Mouse (Mus musculus) c-Kit-positive CD71-positive TER-119-positive erythroid progenitor cells, embryonic 14.5 days (primary cell): ENCODE measurements around the gene Eloa.
"Not testable (repeated sequence)": the region's sequence is repeated elsewhere in the genome, so short reads cannot be mapped to it uniquely, and the experiment has no call there.

Source experiments
- DNase-seq: peaks from one replicate; pipeline ENCODE4 v3.0.0-alpha.2; 2013; ENCODE audit warnings: low spot score

Gene Eloa

DNA sequence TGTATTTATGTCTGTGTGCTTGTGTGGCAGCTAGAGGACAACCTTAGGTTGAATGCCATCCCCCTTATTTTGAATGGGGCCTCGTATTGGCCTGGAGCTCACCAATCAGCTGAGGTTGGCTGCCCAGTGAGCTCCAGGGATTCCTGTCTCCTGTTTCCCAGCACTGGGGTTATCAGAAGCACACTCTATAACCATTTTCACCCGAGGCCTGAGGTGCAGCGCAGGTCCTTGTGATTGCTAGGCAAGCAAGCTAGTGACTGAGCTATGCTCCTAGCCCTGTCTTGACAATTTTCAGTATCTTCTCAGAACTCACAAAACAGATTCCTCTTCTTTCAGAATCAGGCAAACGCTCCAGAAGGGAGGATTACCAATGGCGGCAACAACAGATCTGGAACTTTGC lies 37.0 kb downstream of the Eloa start:
- DNase-seq: no peak

DNA sequence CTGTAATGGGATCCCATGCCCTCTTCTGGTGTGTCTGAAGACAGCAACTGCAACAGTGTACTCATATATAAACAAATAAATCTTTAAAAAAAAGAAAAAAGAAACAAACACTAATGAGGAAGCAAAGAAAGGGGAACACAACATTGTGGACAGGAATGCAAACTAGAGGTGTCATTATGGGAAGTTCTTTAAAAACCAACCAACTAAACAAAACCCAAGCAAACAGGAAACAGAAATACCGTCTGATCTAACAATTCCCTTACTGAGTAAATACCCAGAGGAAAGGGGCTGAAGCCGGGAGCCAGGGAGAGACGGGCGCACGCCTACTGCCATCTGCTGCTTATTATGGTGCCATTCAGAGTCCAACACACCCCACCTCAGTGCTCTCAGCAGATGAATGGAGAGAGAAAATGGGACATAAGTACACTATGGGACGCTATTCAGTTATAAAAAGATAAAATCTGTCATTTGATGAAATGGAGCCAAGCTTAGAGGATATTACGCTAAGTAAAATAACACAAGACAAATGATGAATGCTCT lies 40.0 kb downstream of the Eloa start:
- DNase-seq: no peak

DNA sequence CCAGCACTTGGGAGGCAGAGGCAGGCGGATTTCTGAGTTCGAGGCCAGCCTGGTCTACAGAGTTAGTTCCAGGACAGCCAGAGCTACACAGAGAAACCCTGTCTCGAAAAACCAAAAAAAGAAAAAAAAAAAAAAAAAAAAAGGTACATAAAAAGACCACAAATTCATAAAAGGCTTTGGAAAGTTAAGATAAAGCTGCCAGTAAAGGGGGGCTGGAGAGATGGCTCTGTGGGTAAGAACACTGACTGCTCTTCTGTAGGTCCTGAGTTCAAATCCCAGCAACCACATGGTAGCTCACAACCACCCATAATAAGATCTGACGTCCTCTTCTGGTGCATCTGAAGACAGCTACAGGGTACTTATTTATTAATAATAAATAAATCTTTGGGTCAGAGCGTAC lies 41.3 kb downstream of the Eloa start:
- not testable (repeated sequence) for DNase-seq

DNA sequence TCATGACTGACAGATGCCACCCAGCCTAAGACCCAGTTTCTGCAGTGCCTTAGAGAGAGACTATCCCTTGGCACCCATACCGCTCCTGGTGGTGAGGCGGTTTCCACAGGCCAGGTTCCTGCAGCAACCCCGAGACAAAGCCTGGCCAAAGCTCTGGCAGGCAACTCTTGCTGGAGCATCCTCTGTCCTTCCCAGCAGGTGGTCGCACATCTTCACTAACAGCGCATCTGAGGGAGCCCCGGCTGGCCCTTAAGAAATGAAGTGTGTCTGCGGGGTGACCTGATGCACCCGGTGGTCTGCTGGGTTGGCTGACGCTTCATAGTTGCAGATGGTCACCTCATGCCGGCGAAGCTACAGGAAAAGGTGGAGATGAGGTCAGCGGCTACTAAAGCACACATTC lies 45.4 kb downstream of the Eloa start:
- DNase-seq: no peak

DNA sequence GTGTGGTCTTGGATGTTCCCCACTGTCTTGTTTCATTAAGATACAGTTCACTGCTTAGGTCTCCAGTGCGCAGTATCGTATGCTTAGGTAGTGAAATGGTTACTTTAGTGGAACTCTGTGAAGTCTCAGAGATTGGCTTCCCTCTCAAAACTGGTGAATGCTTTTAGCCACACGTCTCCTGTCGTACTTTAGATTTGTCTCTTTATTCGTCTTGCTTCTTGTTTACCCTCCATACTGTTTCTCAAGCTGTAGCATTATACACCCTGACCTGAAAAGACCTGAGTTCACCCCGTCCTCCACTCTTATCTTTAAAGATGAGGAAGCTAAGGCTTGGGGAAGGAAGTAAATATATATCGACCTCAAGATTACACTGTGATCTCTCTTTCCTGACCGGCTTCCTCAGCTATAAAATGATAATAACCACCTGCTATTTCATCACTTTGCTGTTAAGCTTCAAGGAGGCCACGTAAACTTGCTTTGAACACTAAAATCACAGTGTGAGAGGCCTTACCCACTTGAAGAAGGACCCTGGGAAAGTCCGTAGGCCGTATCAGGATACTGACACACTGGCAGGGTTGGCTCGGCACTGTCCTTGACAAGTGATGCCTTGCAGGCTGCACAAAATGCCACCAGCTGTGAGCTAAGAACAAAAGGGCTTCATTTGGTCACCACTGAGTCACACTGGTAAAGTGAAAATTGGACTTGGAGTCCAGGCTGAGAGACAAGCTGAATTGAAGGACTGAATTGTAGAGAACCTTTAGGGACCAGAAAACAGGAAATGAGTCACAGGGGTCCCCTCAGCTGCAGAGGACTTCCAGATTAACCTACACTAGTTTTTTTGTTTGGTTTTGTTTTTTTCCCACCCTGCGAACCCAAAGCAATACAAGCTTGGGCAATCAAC lies 48.4 kb downstream of the Eloa start:
- no peak for DNase-seq

DNA sequence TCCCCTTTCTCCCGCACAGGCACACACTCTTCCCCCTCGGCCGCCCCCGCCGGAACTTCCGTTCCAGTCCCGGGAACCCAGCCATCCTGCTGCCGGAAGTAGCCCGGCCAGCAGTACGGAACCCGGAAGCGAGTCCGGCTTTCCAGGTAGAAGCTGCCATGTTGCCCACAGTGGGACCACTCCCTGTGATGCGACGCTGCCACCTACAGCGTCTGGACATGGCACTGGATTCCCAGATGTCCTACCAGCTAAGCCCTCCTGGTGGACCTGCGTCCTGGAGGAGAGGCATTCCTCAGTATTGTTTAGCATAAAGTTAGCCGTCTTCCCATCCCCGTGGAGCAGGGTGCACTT lies 49.0 kb downstream of the Eloa start, which contains the start of gene Lypla2:
Gene Lypla2 (minus strand): TSS at position 71 of the 351 bp plus-strand sequence.
- peak; percentile 73 for DNase-seq

DNA sequence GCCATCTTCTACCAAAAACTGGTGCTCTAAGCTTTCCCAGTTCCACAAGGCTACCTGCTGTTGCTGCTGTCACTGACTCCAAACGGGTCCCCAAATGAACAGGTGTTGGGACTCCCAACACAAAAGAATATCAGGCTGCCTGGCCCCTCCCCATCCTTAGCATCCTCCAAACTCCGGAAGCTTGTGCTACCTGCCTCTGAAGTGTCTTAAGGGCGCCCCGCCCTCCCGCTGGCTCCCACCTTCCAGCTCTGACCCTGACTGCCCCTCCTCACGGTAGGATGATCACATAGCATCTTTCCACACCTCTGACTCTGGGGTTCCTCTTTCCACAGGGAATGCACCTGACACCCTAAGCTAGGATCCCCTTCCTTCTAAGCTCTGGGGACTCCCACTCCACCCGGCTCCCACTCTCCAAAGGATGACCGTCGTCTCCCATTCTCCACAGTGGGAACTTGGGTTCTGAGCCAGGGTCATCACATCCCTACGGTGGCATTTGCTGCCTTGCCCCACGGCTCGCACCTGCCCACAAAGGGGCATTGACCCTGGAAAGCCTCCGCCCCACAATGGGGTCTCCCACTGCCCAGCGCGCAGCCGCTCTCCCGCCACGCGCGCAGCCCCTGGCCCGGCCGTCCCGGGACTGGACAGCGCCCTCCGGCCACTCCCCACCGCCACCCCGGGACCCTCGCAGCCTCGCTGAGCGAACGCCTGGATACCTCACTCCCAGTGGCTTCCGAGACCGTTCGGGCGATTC lies 49.6 kb downstream of the Eloa start:
- DNase-seq: no peak

DNA sequence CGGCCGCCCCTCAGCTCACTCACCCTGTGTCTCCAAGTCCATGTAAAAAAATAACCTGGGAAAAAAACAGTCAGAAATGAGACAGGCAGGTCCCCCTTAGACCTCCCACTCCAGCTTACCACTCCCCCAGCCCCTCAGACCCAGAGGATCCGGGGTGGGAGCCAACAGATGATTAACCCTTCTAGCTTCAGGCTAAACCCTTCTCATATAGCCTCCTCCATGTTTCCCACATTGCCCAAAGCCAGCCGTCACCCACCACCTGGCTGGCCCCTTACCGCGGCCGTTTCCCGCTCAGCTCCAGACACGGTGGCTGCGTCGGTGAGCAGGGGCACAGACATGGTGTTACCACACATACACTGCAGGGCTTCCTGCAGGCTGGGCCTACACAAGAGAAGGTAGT lies 51.0 kb downstream of the Eloa start:
- no peak for DNase-seq

DNA sequence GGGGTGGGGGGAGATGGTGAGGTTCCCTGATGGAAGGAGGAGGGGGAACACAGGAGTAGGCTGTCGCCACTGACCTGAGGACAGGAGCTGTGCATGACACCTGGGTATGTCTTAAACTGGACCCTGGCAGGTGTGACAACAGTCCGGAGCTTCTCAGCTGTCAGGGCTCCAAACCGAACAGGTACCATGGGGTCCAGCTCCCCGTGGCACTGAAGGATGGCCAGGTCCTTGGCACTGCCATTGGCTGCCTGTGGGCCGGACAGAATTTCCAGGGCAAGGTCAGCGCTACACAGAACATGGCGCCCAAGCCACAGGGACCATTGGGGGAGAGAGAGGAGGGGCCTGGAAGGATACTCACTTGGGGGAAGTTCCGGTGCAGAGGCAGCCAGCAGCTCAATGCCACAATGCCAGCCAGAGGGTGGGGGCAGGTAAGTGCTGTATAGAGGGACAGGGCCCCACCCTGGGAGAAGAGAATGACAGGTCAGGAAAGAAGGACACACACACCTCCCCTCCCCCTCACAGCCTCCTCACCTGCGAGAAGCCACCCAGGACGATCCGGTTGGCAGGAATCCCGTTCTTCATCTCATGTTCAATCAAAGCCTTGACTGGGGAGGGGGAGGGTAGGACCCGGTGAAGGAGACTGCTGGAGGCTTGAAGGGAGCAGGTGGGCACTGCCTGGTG lies 52.4 kb downstream of the Eloa start:
- DNase-seq: no peak

DNA sequence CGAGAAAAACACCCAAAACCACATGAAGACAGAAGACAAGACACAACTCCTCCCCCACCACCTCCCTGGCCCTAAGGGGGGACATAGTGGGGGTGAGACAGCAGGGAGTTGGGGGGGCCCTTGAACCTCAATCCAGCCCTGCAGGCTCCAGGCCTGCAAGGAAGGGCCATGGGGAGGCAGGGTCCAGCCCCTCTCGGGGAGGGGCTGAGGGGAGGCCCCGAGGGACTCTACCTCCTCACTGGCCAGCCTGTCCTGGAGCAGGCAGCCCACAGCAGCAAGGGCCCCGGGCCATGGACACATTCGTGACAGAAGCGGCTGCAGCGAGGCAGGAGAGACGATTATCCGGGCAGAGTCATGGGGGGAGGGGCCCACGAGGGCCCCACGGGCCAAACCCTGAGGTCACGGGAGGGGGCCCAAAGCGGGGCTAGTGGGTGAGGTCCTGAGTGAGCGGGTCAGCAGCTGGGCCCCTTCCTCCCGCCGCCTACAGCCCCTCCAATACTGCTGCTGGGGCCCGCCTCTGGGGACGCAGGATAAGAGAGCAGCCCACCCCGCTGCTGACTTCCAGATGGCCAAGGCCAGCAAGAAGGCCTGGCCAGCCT lies 53.2 kb downstream of the Eloa start:
- no peak for DNase-seq

DNA sequence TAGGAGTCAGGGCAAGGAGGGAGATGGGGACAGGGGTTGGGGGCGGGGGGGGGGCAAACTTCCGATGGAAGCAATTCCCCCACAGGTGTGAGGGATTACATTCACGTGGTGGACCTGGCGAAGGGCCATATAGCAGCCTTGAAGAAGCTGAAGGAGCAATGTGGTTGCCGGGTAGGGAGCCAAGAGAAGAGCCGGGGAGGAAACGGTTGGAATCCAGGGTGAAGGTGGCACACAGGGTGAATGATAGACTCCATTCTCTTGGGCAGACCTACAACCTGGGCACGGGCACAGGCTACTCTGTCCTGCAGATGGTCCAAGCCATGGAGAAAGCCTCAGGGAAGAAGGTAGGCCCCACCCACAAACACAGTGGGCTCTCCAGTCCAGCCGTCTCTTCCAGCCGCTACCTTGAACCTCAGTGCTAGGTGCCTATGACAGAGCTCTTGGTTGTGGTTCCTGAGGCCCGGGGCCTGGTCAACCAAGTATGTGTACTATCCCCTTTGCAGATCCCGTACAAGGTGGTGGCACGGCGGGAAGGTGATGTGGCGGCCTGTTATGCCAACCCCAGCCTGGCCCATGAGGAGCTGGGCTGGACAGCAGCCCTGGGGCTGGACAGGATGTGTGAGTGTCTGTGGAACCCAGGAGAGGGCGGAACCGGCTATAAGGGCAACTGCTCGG lies 54.3 kb downstream of the Eloa start:
- no peak for DNase-seq

DNA sequence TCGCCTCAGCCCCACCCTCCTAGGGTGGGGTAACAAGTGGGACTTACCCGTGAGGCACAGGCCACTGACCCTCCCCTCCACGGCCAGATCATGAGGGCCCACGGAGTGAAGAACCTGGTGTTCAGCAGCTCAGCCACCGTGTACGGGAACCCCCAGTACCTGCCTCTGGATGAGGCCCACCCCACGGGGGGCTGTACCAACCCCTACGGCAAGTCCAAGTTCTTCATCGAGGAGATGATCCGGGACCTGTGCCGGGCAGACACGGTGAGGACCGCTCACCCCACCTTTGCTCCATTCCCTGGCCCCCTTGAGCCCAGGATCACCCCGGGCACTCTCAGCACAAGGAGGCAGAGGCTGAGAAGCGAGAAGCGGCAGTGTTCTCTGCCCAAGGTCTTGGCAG lies 55.3 kb downstream of the Eloa start:
- DNase-seq: no peak

DNA sequence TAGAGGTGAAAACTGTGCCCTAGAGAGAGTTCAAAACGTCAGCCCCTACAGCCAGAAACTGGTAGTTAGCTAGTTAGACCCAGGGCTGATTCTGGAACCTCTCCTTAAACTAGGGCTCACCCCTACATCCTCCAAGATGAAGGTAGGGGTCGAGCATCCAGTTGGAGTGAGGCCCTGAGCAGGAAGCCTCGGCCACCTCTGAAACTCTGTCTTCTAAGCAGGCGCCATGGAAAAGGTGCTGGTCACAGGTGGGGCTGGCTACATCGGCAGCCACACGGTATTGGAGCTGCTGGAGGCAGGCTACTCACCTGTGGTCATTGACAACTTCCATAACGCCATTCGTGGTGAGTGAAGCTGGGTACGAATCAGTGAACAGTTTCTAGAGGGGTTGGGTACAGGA lies 56.5 kb downstream of the Eloa start:
- DNase-seq: no peak

DNA sequence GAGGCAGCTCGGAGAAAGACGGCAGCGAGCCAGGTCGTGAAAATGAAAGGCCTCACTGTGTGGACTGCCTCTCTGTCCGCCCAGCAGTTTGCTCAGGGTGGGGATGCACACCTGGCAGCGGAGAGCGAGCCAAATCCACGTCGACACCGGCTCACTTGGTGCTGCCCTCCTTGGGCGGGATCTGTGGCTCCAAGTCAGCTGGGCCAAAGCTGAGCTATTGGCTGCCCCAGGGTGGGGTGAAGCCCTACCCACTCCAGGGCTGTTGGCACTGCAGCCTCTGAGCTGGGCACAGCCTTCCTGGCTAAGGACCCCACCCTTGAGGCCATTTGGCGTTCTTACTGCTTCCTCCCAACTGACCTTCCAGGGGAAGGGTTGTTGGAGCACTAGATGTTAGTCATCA lies 57.1 kb downstream of the Eloa start:
- no peak for DNase-seq

DNA sequence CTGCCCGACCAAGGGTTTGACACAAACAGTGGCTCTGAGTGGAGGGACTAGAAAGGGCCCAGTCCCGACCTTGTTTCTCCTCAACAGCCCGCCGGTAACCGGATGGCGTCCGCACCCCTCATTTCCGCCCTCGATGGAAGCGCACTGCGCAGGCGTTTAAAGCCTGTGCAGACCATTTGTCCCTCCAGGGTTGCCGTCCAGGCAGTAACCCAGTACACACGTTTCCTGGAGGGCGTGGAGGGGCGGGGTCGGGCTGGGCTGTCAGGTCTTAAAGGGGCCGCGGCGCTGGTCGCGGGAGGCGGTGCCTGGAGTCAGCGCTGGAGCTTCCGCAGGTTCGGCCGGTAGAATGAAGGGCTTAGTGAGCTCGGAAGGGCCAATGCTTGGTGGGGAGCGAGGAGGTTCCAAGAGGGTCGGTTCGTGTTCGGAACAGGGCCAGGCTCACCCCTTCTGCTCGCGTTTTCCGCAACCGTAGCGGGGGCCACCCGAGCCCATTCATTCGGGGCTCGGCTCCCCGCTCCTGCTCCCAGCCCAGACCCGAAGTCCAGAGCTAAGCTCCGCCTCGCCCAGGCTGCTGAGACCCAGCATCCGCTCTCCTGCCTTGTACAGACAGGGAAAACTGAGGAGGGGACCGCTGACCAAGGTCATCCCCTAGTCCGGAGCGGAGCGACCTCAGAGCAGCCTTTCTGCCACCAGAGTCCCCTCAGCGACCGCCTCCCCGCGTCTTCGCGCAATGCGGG lies 57.9 kb downstream of the Eloa start, which contains the start of gene Gale:
Gene Gale (plus strand): TSS at position 271 of the 737 bp plus-strand sequence.
- DNase-seq: peak; percentile 96

DNA sequence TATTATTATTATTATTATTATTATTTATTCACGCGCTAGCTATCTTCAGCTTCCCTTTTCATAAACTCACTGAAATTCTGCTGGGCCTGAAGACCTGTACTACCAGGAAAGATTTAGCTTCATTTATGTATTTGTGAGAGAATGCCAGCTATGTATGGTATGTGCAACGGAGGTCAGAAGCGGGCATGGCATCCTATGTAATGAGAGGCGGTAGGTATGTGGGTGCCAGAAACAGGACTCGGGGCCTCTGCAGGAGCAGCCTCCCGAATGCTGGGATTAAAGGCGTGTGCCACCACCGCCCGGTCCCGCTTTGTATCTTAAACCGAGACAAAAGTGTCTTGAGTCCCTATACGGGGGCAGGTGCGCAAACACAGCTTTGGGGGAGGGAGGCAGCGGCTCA lies 58.6 kb downstream of the Eloa start:
- no peak for DNase-seq

DNA sequence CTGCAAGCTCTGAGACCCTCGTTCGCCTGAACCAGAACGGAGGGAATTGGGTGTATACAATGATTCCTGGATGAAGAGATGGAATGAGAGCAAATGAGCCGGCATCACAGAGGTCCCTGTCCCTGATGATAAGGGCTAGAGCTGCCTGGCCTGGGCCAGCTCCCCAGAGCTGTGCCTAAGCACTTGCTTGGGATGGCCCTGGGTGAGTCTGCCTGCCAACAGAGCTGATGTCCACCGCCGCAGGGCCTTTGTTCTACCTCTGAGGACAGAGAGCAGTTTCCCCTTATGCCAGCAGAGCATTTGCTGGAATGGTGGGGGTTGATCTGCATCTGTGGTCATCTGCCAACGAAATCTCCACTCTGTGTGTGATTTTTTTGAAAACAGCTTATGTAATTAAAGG lies 59.4 kb downstream of the Eloa start:
- DNase-seq: no peak

DNA sequence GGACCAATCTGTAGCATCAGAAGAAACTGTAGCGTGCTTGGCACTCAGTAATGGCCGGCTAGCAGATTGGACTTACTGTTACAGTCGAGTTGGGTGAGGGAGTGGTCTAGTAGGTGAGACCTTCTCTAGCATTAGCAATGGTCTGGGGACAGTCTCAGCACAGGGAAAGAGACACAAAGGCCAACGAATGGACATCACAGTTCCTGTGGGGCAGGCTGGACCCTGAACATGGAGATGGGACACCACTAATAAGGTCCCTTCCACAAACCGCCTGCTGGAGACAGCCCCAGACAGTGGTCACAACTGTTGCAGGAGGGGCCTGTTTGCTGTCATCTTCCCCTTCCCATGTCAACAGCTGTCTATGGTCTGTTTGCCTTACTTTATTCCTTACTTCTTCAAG lies 59.9 kb downstream of the Eloa start:
- no peak for DNase-seq

DNA sequence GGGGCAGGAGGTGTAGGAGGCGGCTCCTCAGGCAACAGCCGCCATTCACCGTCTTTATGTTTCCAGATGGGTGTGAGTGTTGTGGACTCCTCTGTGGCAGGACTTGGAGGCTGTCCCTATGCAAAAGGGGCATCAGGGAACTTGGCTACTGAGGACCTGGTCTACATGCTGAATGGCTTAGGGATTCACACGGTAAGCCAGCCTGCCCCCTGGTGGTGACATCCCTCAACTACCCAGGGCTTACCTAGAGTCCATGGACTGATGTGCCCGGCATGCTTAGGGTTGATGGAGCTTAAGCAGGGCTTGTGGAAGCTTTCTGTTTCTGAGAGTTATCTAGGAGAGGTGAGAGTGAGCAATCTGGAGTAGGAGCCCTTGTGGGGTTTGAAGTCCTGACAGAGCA lies 60.8 kb downstream of the Eloa start:
- peak; percentile 86 for DNase-seq

DNA sequence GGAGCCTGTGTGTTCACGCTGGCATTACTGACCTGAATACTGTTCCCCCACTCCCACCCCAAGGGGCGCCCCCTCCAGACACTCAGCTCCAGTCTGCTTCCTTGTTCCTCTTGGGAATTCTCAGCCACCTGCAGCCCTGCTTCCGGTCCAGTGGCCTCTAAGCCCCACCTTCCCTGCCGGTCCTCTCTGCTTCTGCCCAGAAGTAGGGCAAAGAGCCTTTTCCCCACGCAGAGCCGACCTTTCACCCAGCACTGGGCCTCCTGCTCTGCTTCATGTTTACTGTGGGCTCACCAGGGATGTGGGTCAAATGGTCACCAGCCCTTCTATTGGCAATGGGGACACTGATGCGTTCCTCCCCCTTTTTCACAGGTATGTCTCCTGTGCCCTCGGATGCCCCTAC lies 63.2 kb downstream of the Eloa start:
- DNase-seq: no peak

DNA sequence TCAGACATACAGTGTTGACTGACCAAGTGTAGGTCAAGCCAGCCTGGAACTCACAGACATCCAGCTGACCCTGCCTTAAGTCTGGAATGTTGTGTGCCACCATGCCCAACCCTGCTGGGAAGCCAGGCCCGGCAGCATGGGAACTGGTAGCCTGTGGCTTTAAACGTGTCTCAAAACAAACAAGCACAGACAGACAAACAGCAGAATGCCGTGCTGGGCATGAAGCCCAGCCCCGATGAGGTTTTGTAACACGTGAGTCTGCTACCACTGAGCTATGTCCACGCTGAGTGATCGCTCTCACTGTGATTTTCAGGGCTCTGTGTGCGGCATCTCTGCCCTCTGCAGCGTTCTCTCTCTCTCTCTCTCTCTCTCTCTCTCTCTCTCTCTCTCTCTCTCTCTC lies 65.7 kb downstream of the Eloa start:
- no peak for DNase-seq
